Mouse (Mus musculus) E14TG2a.4 (cell line): ENCODE measurements around the gene Hgd.

Experiments used
- CTCF ChIP-seq: conservative IDR thresholded peaks from 2 replicates; pipeline ENCODE4 v1.5.1; 2014; ENCODE audit warnings: low read length
- NANOG ChIP-seq: IDR thresholded peaks from 2 replicates; pipeline ENCODE4 v1.6.1; 2014; ENCODE audit warnings: borderline replicate concordance, low read length, mixed read lengths

DNA sequence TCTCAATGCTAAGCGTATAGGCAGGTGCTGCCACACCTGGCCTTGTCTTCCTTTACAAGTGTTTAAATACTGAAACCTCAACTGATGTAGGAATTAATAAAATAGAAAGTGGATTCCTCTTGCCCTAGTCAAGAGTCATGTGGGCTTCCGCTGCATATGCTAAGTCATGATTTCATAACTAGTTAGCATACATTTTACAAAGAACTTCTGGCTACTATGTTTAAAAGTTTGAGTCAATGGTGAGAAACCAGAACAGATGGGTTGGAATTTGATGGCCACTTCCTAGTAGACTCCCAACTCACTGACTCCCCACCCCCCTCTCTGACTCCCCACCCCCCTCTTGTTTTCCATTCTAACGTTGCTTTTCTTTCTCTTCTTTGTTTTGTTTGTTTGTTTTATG lies 19.4 kb downstream of the Hgd start:
- no peak for TF ChIP-seq CTCF
- no peak for TF ChIP-seq NANOG
